Mouse (Mus musculus) small intestine, adult 2 months (tissue): Measurements from ENCODE around the gene Samd10. TPM values are rescaled to one million over a fixed set of nuclear protein-coding genes. Genes with fewer than 3 reads are reported as not detected.

ENCODE experiments used
- H3K27ac ChIP-seq: fragments of 200-500 bp; 2 replicates; pipeline ENCODE4 v1.5.1; 2012; ENCODE audit warnings: low read depth, low read length, control low read depth, inconsistent platforms; ENCODE audit not compliant: insufficient read depth
- H3K27me3 ChIP-seq: fragments of 200-500 bp; 2 replicates; pipeline ENCODE4 v1.6.1; 2012; ENCODE audit warnings: mild to moderate bottlenecking, moderate library complexity, low read length, inconsistent platforms; ENCODE audit not compliant: control insufficient read depth, insufficient read depth
- H3K36me3 ChIP-seq: fragments of 200-500 bp; 2 replicates; pipeline ENCODE4 v1.6.1; 2012; ENCODE audit warnings: mild to moderate bottlenecking, low read length, control low read depth, inconsistent platforms; ENCODE audit not compliant: control insufficient read depth, insufficient read depth
- H3K4me1 ChIP-seq: fragments of 200-500 bp; 2 replicates; pipeline ENCODE4 v1.6.1; 2012; ENCODE audit warnings: low read length, inconsistent platforms, mixed read lengths; ENCODE audit not compliant: control insufficient read depth, insufficient read depth, insufficient read length
- H3K4me3 ChIP-seq: fragments of 200-500 bp; 2 replicates; pipeline ENCODE4 v1.5.1; 2012; ENCODE audit warnings: low read depth, mild to moderate bottlenecking, control low read depth, inconsistent platforms, low read length, moderate library complexity
- CTCF ChIP-seq: fragments of 200-500 bp; IDR thresholded peaks from 2 replicates; pipeline ENCODE4 v1.5.1; 2012; ENCODE audit warnings: low read depth, mild to moderate bottlenecking, control low read depth, inconsistent platforms, low read length, moderate library complexity, mixed read lengths; ENCODE audit not compliant: insufficient replicate concordance, insufficient read length; ENCODE audit errors: extremely low read depth
- POLR2A ChIP-seq: fragments of 200-500 bp; IDR thresholded peaks from 2 replicates; pipeline ENCODE4 v1.6.1; 2012; ENCODE audit warnings: low read depth, mild to moderate bottlenecking, control low read depth, inconsistent platforms, low read length, moderate library complexity
- WGBS: fragments of 180-500 bp; shearing (Covaris S2); methylation state at CpG from one replicate; pipeline ENCODE4 v1.1.7; 2018; 5-methylcytosine and 5-hydroxymethylcytosine counted together
- polyA plus RNA-seq: library from polyadenylated mRNA; depleted of rRNA; stranded (reverse); fragments of >200 nt; gene quantifications from 2 replicates; pipeline ENCODE4 v1.2.3, GENCODE M21; 2012

Gene Samd10
- polyA plus RNA-seq, 1 experiment: 26.0 TPM

DNA sequence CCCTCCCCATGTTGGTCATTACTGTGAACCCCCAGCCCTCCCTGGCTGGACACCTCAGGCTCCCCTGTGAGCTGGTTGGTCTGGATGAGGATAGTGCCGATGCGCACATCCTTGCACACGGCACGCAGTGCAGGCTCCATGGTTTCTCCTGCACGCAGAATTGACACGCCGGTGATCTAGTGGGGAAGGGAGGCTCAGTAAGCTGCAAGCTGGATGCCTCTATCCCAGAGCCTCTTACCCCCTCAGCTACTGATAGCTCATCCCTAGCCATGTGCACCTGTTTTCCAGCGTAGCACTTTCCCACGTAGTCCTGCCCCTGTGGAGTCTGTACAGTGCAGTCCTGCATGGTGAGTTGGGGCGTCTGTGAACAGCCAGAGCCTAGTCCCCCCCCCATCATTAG is 29.2 kb downstream of the Samd10 start:
- WGBS: 94% methylated on average over 10 of the region's 10 CpGs
- H3K27ac ChIP-seq: no peak overlapping the region
- no peak for TF ChIP-seq CTCF
- TF ChIP-seq POLR2A: no peak
- H3K4me3 ChIP-seq: no peak overlapping the region
- H3K36me3 ChIP-seq: peaks cover 29% of the 10 kb centered on the region
- no peaks in the 10 kb centered on the region for H3K4me1 ChIP-seq
- H3K27me3 ChIP-seq: no peaks in the 10 kb centered on the region

DNA sequence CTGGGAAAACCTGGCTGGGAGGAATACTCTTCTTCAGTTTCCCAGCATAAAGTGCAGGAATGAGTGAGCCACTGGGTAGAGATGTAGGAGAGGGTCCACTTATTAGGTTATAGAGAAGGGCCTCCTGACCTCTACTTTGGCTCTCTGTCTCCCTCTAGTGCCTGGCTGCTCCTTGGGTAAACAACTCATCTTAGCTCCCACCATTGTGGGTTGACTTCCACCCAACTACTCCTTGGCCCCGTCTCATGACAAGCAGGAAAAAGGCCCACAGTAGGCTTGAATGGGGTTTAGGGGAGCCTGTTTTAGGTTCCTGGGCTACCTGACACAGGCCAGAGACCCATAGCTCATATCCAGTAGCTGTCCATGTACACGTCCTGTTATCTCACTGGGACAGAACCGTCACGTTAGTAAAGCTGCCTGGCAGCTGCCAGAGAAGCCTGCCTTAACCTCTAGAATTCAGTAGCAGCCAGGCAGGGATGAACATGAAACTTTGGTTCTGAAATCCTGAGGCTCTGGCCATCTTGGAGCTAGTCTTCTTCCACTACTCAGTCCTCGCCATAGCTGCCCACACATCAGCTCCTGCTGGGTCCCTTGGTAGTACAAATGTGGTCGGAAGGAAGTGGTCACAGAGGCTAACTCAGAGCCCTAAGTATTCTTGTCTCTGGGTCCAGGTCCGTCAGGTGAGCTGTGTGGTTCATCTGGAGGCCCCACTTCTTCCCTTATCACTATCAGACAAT is 30.6 kb downstream of the Samd10 start:
- TF ChIP-seq POLR2A: no peak
- TF ChIP-seq CTCF: peak; percentile 57; the same call in 1 of the 2 replicates
- Histone ChIP-seq H3K4me3 (no peak overlapping the region), H3K27me3 (no peaks in the 10 kb centered on the region), H3K27ac (no peak overlapping the region), H3K4me1 (no peaks in the 10 kb centered on the region), H3K36me3 (peaks cover 16% of the 10 kb centered on the region)
- 74% methylated on average over 7 of the region's 7 CpGs for WGBS

- no peaks in the 10 kb centered on the region for H3K4me1 ChIP-seq
- no peak overlapping the region for H3K4me3 ChIP-seq
- H3K27ac ChIP-seq: no peak overlapping the region
- TF ChIP-seq POLR2A (no peak), CTCF (no peak)
- WGBS: 86% methylated on average over 3 of the region's 3 CpGs
- peaks cover 8% of the 10 kb centered on the region; the same call in 1 of the 2 replicates for H3K36me3 ChIP-seq
- no peaks in the 10 kb centered on the region for H3K27me3 ChIP-seq
These were observed 31.7 kb downstream of the Samd10 start for GRCm38 (mm10) chr2:181567338-181567737.

GRCm38 (mm10) chr2:181553772-181554171 is 45.2 kb downstream of the Samd10 start:
- Histone ChIP-seq H3K4me1 (no peaks in the 10 kb centered on the region), H3K27ac (no peak overlapping the region), H3K4me3 (no peak overlapping the region), H3K27me3 (no peaks in the 10 kb centered on the region), H3K36me3 (peaks cover 35% of the 10 kb centered on the region)
- TF ChIP-seq POLR2A (no peak), CTCF (no peak)

DNA sequence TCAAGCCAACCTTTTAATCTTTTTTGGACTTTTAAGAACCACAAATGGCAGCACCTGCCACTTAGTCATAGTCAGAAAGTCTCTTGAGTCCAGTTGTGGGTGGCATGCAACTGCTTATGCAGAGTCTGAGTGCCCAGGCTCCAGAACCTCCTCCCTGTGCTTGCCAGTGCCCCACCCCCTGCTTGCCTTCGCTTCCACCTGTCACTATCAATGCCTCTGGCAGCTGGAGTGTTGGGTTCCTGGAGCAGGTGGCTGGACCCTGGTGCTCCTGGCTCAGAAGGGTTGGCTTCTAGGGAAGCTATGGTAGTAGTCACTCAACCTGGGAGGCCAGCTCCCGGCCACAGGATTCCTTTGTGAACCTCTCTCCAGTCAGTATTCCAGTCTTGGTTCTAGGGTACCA is 48.8 kb downstream of the Samd10 start:
- no peak overlapping the region for H3K4me3 ChIP-seq
- TF ChIP-seq CTCF (no peak), POLR2A (no peak)
- H3K4me1 ChIP-seq: no peaks in the 10 kb centered on the region
- 68% methylated on average over 2 of the region's 2 CpGs for WGBS
- no peak overlapping the region for H3K27ac ChIP-seq
- H3K27me3 ChIP-seq: no peaks in the 10 kb centered on the region
- peaks cover 60% of the 10 kb centered on the region for H3K36me3 ChIP-seq

- Histone ChIP-seq H3K27me3 (no peaks in the 10 kb centered on the region), H3K36me3 (peaks cover 60% of the 10 kb centered on the region), H3K4me3 (no peak overlapping the region), H3K27ac (no peak overlapping the region), H3K4me1 (no peaks in the 10 kb centered on the region)
- WGBS: 81% methylated on average over 5 of the region's 5 CpGs
- TF ChIP-seq POLR2A (no peak), CTCF (no peak)
These were observed 50.3 kb downstream of the Samd10 start for GRCm38 (mm10) chr2:181548682-181549081.

DNA sequence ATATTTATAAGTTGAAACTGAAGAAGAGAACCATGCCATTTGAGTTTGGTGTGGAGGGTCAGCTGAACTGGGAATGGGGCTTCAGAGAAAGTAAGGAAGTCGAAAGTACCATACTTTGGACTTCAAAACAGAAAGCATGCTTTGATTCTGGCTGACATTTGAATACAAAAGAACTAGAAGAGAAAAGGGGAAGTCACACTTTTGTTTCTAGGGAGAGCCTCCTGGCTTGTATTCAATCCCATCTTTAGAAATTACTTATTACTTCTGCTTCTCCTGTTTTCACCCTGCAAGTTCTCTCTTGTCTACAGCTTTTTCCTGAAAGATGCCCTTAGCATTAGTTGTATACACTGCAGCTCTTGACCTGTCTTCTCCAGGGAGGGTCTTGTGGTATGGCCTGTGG is 50.8 kb downstream of the Samd10 start:
- H3K27me3 ChIP-seq: no peaks in the 10 kb centered on the region
- no peak overlapping the region for H3K4me3 ChIP-seq
- H3K4me1 ChIP-seq: no peaks in the 10 kb centered on the region
- WGBS: 60% methylated on average over 1 of the region's 1 CpGs
- no peak overlapping the region for H3K27ac ChIP-seq
- TF ChIP-seq CTCF (no peak), POLR2A (no peak)
- H3K36me3 ChIP-seq: peaks cover 60% of the 10 kb centered on the region
